Mouse (Mus musculus) G1E (cell line): ENCODE measurements around the gene Hid1. TPM values are rescaled to one million over a fixed set of nuclear protein-coding genes. Genes with fewer than 3 reads are reported as not detected.

Experiments used
- ATAC-seq: 2 replicates; pipeline ENCODE4 v1.8.0; 2016; ENCODE audit warnings: mild to moderate bottlenecking; ENCODE audit not compliant: insufficient number of reproducible peaks, poor library complexity, low FRiP score, severe bottlenecking; ENCODE audit errors: extremely low read depth
- DNase-seq: peaks from one replicate; pipeline ENCODE4 v3.0.0; 2012; ENCODE audit warnings: low spot score
- H3K27me3 ChIP-seq: 2 replicates; pipeline ENCODE4 v1.6.1; 2012; ENCODE audit warnings: mild to moderate bottlenecking, low read length, inconsistent platforms; ENCODE audit not compliant: insufficient read depth
- H3K36me3 ChIP-seq: replicated peaks from 2 replicates; pipeline ENCODE3; 2012; ENCODE audit warnings: mild to moderate bottlenecking, inconsistent platforms
- H3K4me1 ChIP-seq: 2 replicates; pipeline ENCODE4 v1.6.1; 2012; ENCODE audit warnings: low read depth, low read length, inconsistent platforms, mixed read lengths; ENCODE audit not compliant: insufficient read depth
- H3K4me3 ChIP-seq: 2 replicates; pipeline ENCODE4 v1.5.1; 2012; ENCODE audit warnings: low read depth, mild to moderate bottlenecking, inconsistent platforms, low read length, moderate library complexity, mixed read lengths
- H3K9me3 ChIP-seq: replicated peaks from 2 replicates; pipeline ENCODE4 v1.6.1; 2012; ENCODE audit warnings: inconsistent platforms
- CTCF ChIP-seq: IDR thresholded peaks from 2 replicates; pipeline ENCODE4 v1.5.1; 2012; ENCODE audit warnings: low read depth, low read length, inconsistent platforms, mixed read lengths
- GATA1 ChIP-seq: IDR thresholded peaks from 2 replicates; pipeline ENCODE4 v1.6.1; 2012; ENCODE audit warnings: borderline replicate concordance, low read length, inconsistent platforms, mixed read lengths
- GATA2 ChIP-seq: IDR thresholded peaks from 2 replicates; pipeline ENCODE4 v1.6.1; 2012; ENCODE audit warnings: low read depth, low read length, inconsistent platforms, borderline replicate concordance
- POLR2AphosphoS5 ChIP-seq: IDR thresholded peaks from 2 replicates; pipeline ENCODE4 v1.6.1; 2012; ENCODE audit warnings: low read depth, low read length, inconsistent platforms; ENCODE audit not compliant: insufficient replicate concordance
- TAL1 ChIP-seq: conservative IDR thresholded peaks from 2 replicates; pipeline ENCODE4 v1.6.1; 2012; ENCODE audit warnings: low read depth, low read length, inconsistent platforms, mixed read lengths
- polyA plus RNA-seq: library from polyadenylated mRNA; stranded (reverse); fragments of >175 nt; gene quantifications from 2 replicates; pipeline ENCODE4 v1.2.3, GENCODE M21; 2012
- total RNA-seq, 2 experiments: library from RNA; stranded (forward) in 1 of 2; stranded (reverse) in 1 of 2; fragments of 200-1000 nt in 1 of 2; fragments of >200 nt in 1 of 2; fragmentation: Nextera tagmentation in 1 of 2; gene quantifications; 2 replicates each; pipeline ENCODE4 v1.2.3; 2014 to 2017

Hid1 gene
- total and polyA plus RNA-seq, 3 experiments = 0.01 TPM; not detected in 2

DNA sequence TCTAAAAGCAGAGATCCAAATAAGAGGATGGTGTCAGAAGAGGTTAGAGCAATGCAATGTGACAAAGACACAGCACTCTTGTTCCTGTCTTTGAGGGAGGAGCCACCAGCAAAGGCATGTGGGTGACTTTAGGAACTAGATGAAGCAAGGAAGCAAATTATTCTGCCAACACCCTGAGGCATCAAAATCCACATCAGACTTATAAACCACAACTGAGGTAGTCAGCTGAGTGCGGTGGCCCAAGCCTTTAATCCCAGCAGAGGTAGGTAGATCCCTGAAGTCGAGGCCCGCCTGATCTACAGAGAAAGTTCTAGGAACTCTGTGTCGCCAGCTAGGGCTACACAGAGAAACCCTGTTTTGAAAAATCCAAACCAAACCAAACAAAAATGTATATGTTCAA, 9.7 kb upstream of the Hid1 start:
- no peak for TF ChIP-seq GATA1
- no peak for TF ChIP-seq TAL1
- TF ChIP-seq GATA2 = no peak
- no peak for TF ChIP-seq CTCF
- TF ChIP-seq POLR2AphosphoS5 = no peak
- ATAC-seq = no peak
- H3K4me1 ChIP-seq = no peaks in the 10 kb centered on the region; the same call in 1 of the 2 replicates
- no peak overlapping the region for H3K4me3 ChIP-seq
- H3K36me3 ChIP-seq = no peaks in the 10 kb centered on the region
- peaks cover 25% of the 10 kb centered on the region for H3K27me3 ChIP-seq
- no peak for DNase-seq
- peaks cover 10% of the 10 kb centered on the region for H3K9me3 ChIP-seq

DNA sequence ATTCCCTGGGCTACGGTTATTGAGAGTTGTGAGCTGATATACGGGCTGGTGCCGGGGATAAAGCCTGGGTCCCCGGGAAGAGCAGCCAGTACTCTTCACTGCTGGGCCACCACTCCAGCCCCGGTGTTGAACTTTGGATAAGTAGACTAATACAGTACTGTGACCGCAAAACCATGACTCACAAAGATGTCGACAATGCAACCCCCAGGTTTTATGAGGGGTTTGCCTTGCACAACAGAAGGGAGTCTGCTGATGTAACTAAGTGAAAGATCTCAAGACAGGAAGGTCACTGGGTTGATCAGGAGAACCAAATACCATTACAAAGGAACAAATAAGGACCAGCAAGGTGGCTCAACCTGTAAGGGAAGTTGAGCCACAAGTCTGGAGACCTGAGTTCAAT, 9.2 kb upstream of the Hid1 start:
- no peaks in the 10 kb centered on the region; the same call in 1 of the 2 replicates for H3K4me1 ChIP-seq
- DNase-seq (no peak), ATAC-seq (no peak)
- TF ChIP-seq POLR2AphosphoS5 (no peak), GATA2 (no peak), TAL1 (no peak), GATA1 (no peak), CTCF (no peak)
- peaks cover 28% of the 10 kb centered on the region for H3K27me3 ChIP-seq
- peaks cover 5% of the 10 kb centered on the region for H3K9me3 ChIP-seq
- H3K4me3 ChIP-seq = no peak overlapping the region
- H3K36me3 ChIP-seq = no peaks in the 10 kb centered on the region

DNA sequence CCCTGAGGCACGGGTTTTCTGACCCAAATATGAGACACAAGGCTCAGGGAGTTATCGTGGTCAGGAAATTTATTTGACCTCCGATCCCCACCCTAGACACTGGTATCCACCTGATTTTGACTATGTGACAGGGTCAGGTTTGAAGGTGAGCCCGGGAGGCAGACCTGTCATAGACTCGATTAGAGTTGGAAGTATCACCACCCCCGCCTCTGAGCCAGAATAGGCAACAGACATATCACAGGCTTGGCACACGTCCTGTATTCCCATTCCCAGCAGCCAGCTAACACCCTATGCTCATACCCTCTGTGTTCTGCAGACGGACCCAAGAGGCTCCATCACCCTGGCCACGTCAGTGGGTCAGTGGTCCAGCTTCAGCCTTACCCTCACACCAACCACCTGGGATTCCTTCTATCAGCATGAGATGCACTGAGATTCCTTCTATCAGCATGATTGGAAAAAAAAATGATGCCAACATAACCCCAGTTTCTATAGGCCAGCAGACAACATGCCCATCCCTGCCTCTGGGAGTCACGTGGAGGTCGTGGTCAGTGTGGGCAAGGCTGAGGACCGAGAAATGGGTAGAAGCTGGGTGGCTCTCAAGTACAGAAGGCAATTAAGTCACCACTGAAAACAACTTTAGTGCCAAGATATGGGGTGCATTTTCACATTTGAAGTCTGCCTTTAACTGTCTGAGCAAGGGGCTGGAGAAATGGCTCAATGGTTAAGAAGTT, 7.3 kb upstream of the Hid1 start:
- peaks cover 36% of the 10 kb centered on the region for H3K27me3 ChIP-seq
- no peaks in the 10 kb centered on the region; the same call in 1 of the 2 replicates for H3K4me1 ChIP-seq
- peaks cover 3% of the 10 kb centered on the region; the same call in 1 of the 2 replicates for H3K9me3 ChIP-seq
- DNase-seq (no peak), ATAC-seq (no peak)
- no peak overlapping the region for H3K4me3 ChIP-seq
- H3K36me3 ChIP-seq = no peaks in the 10 kb centered on the region
- TF ChIP-seq GATA2 (no peak), TAL1 (no peak), CTCF (no peak), GATA1 (no peak), POLR2AphosphoS5 (no peak)

DNA sequence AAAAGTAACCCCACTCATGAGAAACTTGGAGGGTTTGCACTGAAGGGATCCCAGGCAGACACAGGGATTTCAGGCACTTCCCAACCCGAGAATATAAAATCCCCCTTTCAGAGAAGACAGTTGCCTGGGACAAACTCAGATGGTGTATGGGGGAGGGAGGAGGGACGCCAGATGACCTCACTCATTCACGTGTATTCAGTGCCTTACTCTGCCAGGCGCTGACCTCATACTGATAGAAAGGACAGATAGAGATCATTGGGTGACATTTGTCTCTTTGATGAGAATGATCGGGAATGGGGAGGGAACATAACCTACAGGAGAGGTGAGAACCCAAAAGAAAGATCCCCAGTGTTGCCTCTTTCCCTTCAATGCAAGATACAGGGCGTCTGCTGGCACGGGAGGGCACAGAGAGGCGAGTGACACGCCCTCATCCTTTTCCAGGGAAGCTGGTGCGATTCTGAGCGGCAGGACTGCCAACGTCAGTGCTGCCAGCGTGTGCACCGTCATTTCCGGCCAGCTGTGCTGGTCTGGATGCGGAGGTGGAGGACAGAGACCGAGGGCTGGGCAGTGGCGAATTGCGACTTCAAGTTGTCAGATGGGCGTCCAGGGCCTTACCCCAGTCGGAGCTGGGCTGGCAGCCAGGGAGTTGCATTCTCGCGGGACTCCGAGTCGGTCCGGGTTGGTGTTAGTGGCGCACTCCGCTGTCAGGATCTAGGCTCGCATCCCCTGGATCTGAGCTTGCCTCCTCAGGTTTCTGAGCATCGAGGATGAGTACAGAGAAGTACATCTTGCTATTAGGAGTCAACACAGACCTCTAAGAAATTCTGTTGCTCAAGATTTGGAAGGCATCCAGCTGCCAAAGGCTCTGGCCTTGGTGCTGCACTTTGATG, 6.5 kb upstream of the Hid1 start:
- no peak for TF ChIP-seq TAL1
- H3K9me3 ChIP-seq = peaks cover 3% of the 10 kb centered on the region; the same call in 1 of the 2 replicates
- peaks cover 40% of the 10 kb centered on the region for H3K27me3 ChIP-seq
- no peak for ATAC-seq
- H3K4me3 ChIP-seq = no peak overlapping the region
- no peak for DNase-seq
- H3K36me3 ChIP-seq = no peaks in the 10 kb centered on the region
- H3K4me1 ChIP-seq = no peaks in the 10 kb centered on the region; the same call in 1 of the 2 replicates

DNA sequence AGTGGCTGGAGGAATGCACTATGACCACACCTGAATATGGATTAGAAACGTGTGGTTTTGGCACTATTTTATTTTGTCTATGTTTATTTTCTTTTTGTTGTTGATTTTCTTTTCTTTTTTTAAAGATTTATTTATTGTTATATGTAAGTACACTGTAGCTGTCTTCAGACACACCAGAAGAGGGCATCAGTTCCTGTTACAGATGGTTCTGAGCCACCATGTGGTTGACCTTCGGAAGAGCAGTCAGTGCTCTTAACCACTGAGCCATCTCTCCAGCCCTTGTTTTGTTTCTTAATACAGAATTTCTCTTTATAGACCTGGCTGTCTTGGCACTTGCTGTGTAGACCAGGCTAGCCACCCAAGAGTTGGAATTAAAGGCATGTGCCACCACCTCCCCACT, 5.2 kb upstream of the Hid1 start:
- H3K4me3 ChIP-seq = no peak overlapping the region
- no peaks in the 10 kb centered on the region for H3K36me3 ChIP-seq
- ATAC-seq = no peak
- TF ChIP-seq POLR2AphosphoS5 (no peak), GATA1 (no peak), CTCF (no peak), GATA2 (no peak), TAL1 (no peak)
- H3K9me3 ChIP-seq = no peaks in the 10 kb centered on the region
- peaks cover 1% of the 10 kb centered on the region for H3K4me1 ChIP-seq
- peaks cover 44% of the 10 kb centered on the region for H3K27me3 ChIP-seq
- no peak for DNase-seq

DNA sequence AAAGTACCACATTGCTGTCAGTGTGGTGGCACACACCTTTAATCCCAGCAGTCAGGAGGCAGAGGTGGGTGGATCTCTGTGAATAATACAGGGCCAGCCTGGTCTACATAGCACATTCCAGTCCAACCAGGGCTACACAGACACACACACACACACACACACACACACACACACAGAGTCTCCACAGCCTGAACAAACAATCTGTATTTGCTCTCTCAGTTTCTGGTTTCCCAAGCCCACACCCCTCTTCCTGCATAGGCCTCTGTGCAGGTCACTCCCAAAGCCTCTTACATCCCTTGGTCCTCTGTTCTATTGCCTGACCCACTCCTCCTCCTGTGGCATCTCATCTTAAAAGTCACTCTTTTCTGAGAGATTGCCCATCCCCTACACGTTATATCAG, 4.5 kb upstream of the Hid1 start:
- Histone ChIP-seq H3K36me3 (no peaks in the 10 kb centered on the region), H3K27me3 (peaks cover 51% of the 10 kb centered on the region), H3K4me1 (peaks cover 8% of the 10 kb centered on the region), H3K9me3 (no peaks in the 10 kb centered on the region), H3K4me3 (no peak overlapping the region)
- DNase-seq = no peak
- TF ChIP-seq GATA2 (no peak), POLR2AphosphoS5 (no peak), GATA1 (no peak), CTCF (no peak), TAL1 (no peak)
- no peak for ATAC-seq
